Mouse (Mus musculus) embryonic fibroblast, embryonic 13.5 days (primary cell): ENCODE measurements around the gene Keap1.

Source experiments
- CTCF ChIP-seq: IDR thresholded peaks from 2 replicates; pipeline ENCODE4 v1.5.1; 2011; ENCODE audit warnings: mild to moderate bottlenecking, control low read depth, low read length, moderate library complexity, borderline replicate concordance; ENCODE audit not compliant: insufficient read depth
- POLR2A ChIP-seq: IDR thresholded peaks from 2 replicates; pipeline ENCODE4 v1.6.1; 2011; ENCODE audit warnings: low read depth, mild to moderate bottlenecking, control low read depth, low read length, moderate library complexity

DNA sequence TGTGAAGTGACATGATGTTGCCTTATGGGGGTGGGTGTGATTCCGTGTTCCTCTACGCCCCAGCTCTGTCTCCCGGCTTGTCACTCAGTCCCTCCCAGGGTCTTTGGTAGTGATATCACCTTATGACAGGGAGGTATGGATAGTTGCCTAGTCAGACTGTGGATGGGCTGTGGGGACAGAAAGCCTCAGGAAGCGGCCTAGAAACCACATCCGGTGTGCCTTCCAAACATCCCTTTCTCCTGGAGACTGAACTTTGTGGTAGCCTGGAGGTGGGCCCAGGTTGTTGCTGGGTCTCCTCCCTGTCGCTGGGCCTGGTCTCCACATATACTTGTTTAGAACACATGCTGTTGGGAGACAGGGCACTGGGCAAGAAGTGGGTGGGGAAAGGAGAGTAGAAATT is 55.7 kb downstream of the Keap1 start:
- TF ChIP-seq CTCF (no peak), POLR2A (no peak)
